Mouse (Mus musculus): ENCODE measurements around the gene Ckm. TPM values are rescaled to one million over a fixed set of nuclear protein-coding genes. Genes with fewer than 3 reads are reported as not detected.
A peak's percentile ranks its signal among the peaks of the same experiment; 100 is the strongest.

Gene Ckm
- total RNA-seq, 2 experiments from 2014 or later = not detected

- intact Hi-C loops (cut with DNase I) = no loop called here
- DNase-seq = no peak
Observed at GRCm38 (mm10) chr7:19383708-19384107, 20.9 kb upstream of the Ckm start.

GRCm38 (mm10) chr7:19388699-19389413 lies 15.7 kb upstream of the Ckm start:
- intact Hi-C loops (cut with DNase I) = no loop called here
- DNase-seq = peak; percentile 41

GRCm38 (mm10) chr7:19394484-19394883 lies 10.1 kb upstream of the Ckm start:
- intact Hi-C loops (cut with DNase I) = no loop called here
- DNase-seq = no peak

- intact Hi-C loops (cut with DNase I) = loop anchor here (10.0 kb wide), 1 partner anchor 305 kb away; no protein-coding TSS in a partner anchor
- DNase-seq = no peak
Observed at GRCm38 (mm10) chr7:19399496-19400280, 4.9 kb upstream of the Ckm start.

- no peak for DNase-seq
Observed at GRCm38 (mm10) chr7:19400946-19401345, 3.6 kb upstream of the Ckm start.

GRCm38 (mm10) chr7:19402535-19403112 lies 2.0 kb upstream of the Ckm start:
- intact Hi-C loops (cut with DNase I) = loop anchor here (10.0 kb wide), 1 partner anchor 302 kb away; no protein-coding TSS in a partner anchor
- DNase-seq = no peak

More at GRCm38 (mm10) chr7:19400946-19401345, 3.6 kb upstream of the Ckm start:
- intact Hi-C loops (cut with DNase I) = loop anchor here (10.0 kb wide), 1 partner anchor 304 kb away; no protein-coding TSS in a partner anchor

GRCm38 (mm10) chr7:19403731-19404296 lies 762 bp upstream of the Ckm start, which contains the start of gene Klc3:
Gene Klc3 (minus strand): TSS chr7:19404104.
- DNase-seq = no peak
- intact Hi-C loops (cut with DNase I) = loop anchor here (10.0 kb wide), 1 partner anchor 301 kb away; no protein-coding TSS in a partner anchor

GRCm38 (mm10) chr7:19405417-19405816 lies 841 bp downstream of the Ckm start:
- intact Hi-C loops (cut with DNase I) = loop anchor here (10.0 kb wide), 1 partner anchor 299 kb away; no protein-coding TSS in a partner anchor
- peak; percentile 78 for DNase-seq

GRCm38 (mm10) chr7:19409753-19410152 lies 5.2 kb downstream of the Ckm start:
- no peak for DNase-seq
- intact Hi-C loops (cut with DNase I) = loop anchor here (10.0 kb wide), 1 partner anchor 295 kb away; no protein-coding TSS in a partner anchor

GRCm38 (mm10) chr7:19410766-19411344 lies 6.3 kb downstream of the Ckm start:
- intact Hi-C loops (cut with DNase I) = no loop called here
- DNase-seq = no peak

- intact Hi-C loops (cut with DNase I) = no loop called here
- DNase-seq = no peak
Observed at GRCm38 (mm10) chr7:19411783-19412182, 7.2 kb downstream of the Ckm start.

- intact Hi-C loops (cut with DNase I) = no loop called here
- no peak for DNase-seq
Observed at GRCm38 (mm10) chr7:19413525-19413924, 8.9 kb downstream of the Ckm start.

- intact Hi-C loops (cut with DNase I) = no loop called here
- DNase-seq = no peak
Observed at GRCm38 (mm10) chr7:19416590-19416989, 12.0 kb downstream of the Ckm start.

- intact Hi-C loops (cut with DNase I) = no loop called here
- DNase-seq = no peak
Observed at GRCm38 (mm10) chr7:19420121-19420520, 15.5 kb downstream of the Ckm start.

GRCm38 (mm10) chr7:19420821-19421636 lies 16.5 kb downstream of the Ckm start:
- DNase-seq = peak; percentile 91

GRCm38 (mm10) chr7:19423083-19423482 lies 18.5 kb downstream of the Ckm start:
- intact Hi-C loops (cut with DNase I) = no loop called here
- no peak for DNase-seq

More at GRCm38 (mm10) chr7:19420821-19421636, 16.5 kb downstream of the Ckm start:
- intact Hi-C loops (cut with DNase I) = no loop called here

- intact Hi-C loops (cut with DNase I) = no loop called here
- DNase-seq = no peak
Observed at GRCm38 (mm10) chr7:19424051-19424450, 19.5 kb downstream of the Ckm start.

- no peak for DNase-seq
- intact Hi-C loops (cut with DNase I) = no loop called here
Observed at GRCm38 (mm10) chr7:19426349-19426748, 21.8 kb downstream of the Ckm start.

GRCm38 (mm10) chr7:19426888-19427287 lies 22.3 kb downstream of the Ckm start:
- no peak for DNase-seq
- intact Hi-C loops (cut with DNase I) = no loop called here
